Mouse (Mus musculus): ENCODE data around the gene Gatc. TPM values are rescaled to one million over a fixed set of nuclear protein-coding genes. Genes with fewer than 3 reads are reported as not detected.
"Not testable (repeated sequence)": the region's sequence is repeated elsewhere in the genome, so short reads cannot be mapped to it uniquely, and the experiment has no call there.

Gene Gatc
- polyA plus RNA-seq, 1 experiment: 9.3 TPM

- peaks cover 3% of the 10 kb centered on the region for H3K27me3 ChIP-seq (ENCODE audit: control insufficient read depth, insufficient read depth, insufficient read length)
- H3ac ChIP-seq (ENCODE audit: control insufficient read depth, insufficient read length, low read depth): no peak overlapping the region
- no peaks in the 10 kb centered on the region for H3K79me3 ChIP-seq (ENCODE audit: low read depth)
- H3K79me2 ChIP-seq (ENCODE audit: control insufficient read depth, insufficient read depth): no peaks in the 10 kb centered on the region
- no peak for TF ChIP-seq MYOG (IDR thresholded peaks at IDR 0.05; ENCODE audit: control insufficient read depth, extremely low read depth, insufficient read length)
- no peak for TF ChIP-seq FOSL1 (IDR thresholded peaks at IDR 0.05; ENCODE audit: insufficient read depth, low read length, poor library complexity, severe bottlenecking)
- no peak for TF ChIP-seq USF1 (IDR thresholded peaks at IDR 0.05; ENCODE audit: low read depth)
- TF ChIP-seq MAX (IDR thresholded peaks at IDR 0.05): no peak
- no peak overlapping the region for H3K4me3 ChIP-seq (ENCODE audit: insufficient read depth, poor library complexity, severe bottlenecking)
- H3K36me3 ChIP-seq (ENCODE audit: control insufficient read depth, insufficient read depth): no peaks in the 10 kb centered on the region
Measured at GRCm38 (mm10) chr5:115313668-115313943, 27.4 kb downstream of the Gatc start.

GRCm38 (mm10) chr5:115312816-115313667, 27.9 kb downstream of the Gatc start:
- H3K36me3 ChIP-seq (ENCODE audit: control insufficient read depth, insufficient read depth): no peaks in the 10 kb centered on the region
- H3ac ChIP-seq (ENCODE audit: control insufficient read depth, insufficient read length, low read depth): no peak overlapping the region
- no peak overlapping the region for H3K4me3 ChIP-seq (ENCODE audit: insufficient read depth, poor library complexity, severe bottlenecking)
- peaks cover 6% of the 10 kb centered on the region for H3K27me3 ChIP-seq (ENCODE audit: control insufficient read depth, insufficient read depth, insufficient read length)
- no peaks in the 10 kb centered on the region for H3K79me2 ChIP-seq (ENCODE audit: control insufficient read depth, insufficient read depth)
- TF ChIP-seq FOSL1 (IDR thresholded peaks at IDR 0.05; ENCODE audit: insufficient read depth, low read length, poor library complexity, severe bottlenecking): no peak
- no peak for TF ChIP-seq MYOD1 (IDR thresholded peaks at IDR 0.05; ENCODE audit: control insufficient read depth, insufficient read length, low read depth)
- no peak for TF ChIP-seq CTCF (IDR thresholded peaks at IDR 0.05; ENCODE audit: control insufficient read depth, insufficient read depth, insufficient read length)
- TF ChIP-seq MAX (IDR thresholded peaks at IDR 0.05): no peak
- no peak for TF ChIP-seq MYOG (IDR thresholded peaks at IDR 0.05; ENCODE audit: control insufficient read depth, extremely low read depth, insufficient read length)
- no peak for TF ChIP-seq USF1 (IDR thresholded peaks at IDR 0.05; ENCODE audit: low read depth)
- TF ChIP-seq CEBPB (IDR thresholded peaks at IDR 0.05; ENCODE audit: low read depth): no peak
- H3K79me3 ChIP-seq (ENCODE audit: low read depth): no peaks in the 10 kb centered on the region

DNA sequence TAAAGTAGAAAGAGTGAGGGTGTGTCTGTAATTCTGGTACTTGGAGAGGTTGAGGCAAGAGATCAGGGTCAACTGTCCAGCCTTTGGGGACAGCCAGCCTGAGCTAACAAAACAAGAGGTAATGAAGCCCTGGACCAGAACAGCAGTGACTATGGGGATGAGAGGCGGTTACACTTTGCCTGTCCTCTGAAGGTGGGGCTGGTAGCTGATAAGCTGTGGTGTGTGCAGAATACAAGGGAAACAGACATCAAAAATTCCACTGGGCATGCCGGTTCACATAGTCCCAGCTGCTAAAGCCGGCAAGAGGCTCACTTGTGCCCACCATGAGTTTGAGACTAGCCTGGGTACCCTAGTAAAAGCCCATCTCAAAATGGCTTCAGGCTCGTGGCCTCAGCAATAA, 28.6 kb downstream of the Gatc start:
- Histone ChIP-seq H3K79me3 (ENCODE audit: low read depth) (no peaks in the 10 kb centered on the region), H3K27me3 (ENCODE audit: control insufficient read depth, insufficient read depth, insufficient read length) (peaks cover 6% of the 10 kb centered on the region), H3K79me2 (ENCODE audit: control insufficient read depth, insufficient read depth) (no peaks in the 10 kb centered on the region), H3K36me3 (ENCODE audit: control insufficient read depth, insufficient read depth) (no peaks in the 10 kb centered on the region), H3K4me3 (ENCODE audit: insufficient read depth, poor library complexity, severe bottlenecking) (no peak overlapping the region), H3ac (ENCODE audit: control insufficient read depth, insufficient read length, low read depth) (no peak overlapping the region)
- TF ChIP-seq MAX (IDR thresholded peaks at IDR 0.05) (no peak), USF1 (IDR thresholded peaks at IDR 0.05; ENCODE audit: low read depth) (no peak), MYOD1 (IDR thresholded peaks at IDR 0.05; ENCODE audit: control insufficient read depth, insufficient read length, low read depth) (no peak), CEBPB (IDR thresholded peaks at IDR 0.05; ENCODE audit: low read depth) (no peak)

GRCm38 (mm10) chr5:115302190-115302589, 38.8 kb downstream of the Gatc start:
- Histone ChIP-seq H3K79me2 (ENCODE audit: control insufficient read depth, insufficient read depth) (peaks cover 31% of the 10 kb centered on the region), H3K36me3 (ENCODE audit: control insufficient read depth, insufficient read depth) (peaks cover 24% of the 10 kb centered on the region), H3K79me3 (ENCODE audit: low read depth) (peaks cover 21% of the 10 kb centered on the region)
- H3K4me3 ChIP-seq (ENCODE audit: insufficient read depth, poor library complexity, severe bottlenecking); H3K27me3 ChIP-seq (ENCODE audit: control insufficient read depth, insufficient read depth, insufficient read length); H3ac ChIP-seq (ENCODE audit: control insufficient read depth, insufficient read length, low read depth): not testable (repeated sequence)

DNA sequence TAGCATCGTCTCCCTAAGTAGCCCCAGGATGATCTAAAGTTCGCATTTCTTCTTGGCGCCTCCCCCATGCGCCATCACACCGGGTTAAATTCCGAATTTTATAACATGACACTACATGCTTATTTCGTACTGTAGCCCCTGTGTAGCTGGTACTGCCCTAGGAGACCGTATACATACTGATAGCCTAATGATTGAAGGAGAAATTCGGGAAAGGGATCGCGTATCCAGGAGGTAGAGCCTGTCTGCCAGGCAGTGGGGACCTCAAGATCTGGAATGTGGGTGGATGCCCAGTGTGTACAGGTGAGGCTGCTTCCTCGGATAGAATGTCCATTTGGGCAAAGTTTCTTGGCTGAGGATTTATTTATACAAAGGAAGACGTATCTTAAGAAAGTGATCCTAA, 39.4 kb downstream of the Gatc start:
- H3K4me3 ChIP-seq (ENCODE audit: insufficient read depth, poor library complexity, severe bottlenecking): peak overlapping the region; percentile 34
- TF ChIP-seq MAX (IDR thresholded peaks at IDR 0.05) (no peak), USF1 (IDR thresholded peaks at IDR 0.05; ENCODE audit: low read depth) (no peak), CEBPB (IDR thresholded peaks at IDR 0.05; ENCODE audit: low read depth) (no peak), CTCF (IDR thresholded peaks at IDR 0.05; ENCODE audit: control insufficient read depth, insufficient read depth, insufficient read length) (no peak), FOSL1 (IDR thresholded peaks at IDR 0.05; ENCODE audit: insufficient read depth, low read length, poor library complexity, severe bottlenecking) (no peak), MYOD1 (IDR thresholded peaks at IDR 0.05; ENCODE audit: control insufficient read depth, insufficient read length, low read depth) (no peak)
- peaks cover 31% of the 10 kb centered on the region for H3K79me2 ChIP-seq (ENCODE audit: control insufficient read depth, insufficient read depth)
- no peaks in the 10 kb centered on the region for H3K27me3 ChIP-seq (ENCODE audit: control insufficient read depth, insufficient read depth, insufficient read length)
- peak overlapping the region; percentile 56 for H3ac ChIP-seq (ENCODE audit: control insufficient read depth, insufficient read length, low read depth)
- peaks cover 29% of the 10 kb centered on the region for H3K36me3 ChIP-seq (ENCODE audit: control insufficient read depth, insufficient read depth)
- peaks cover 21% of the 10 kb centered on the region for H3K79me3 ChIP-seq (ENCODE audit: low read depth)

DNA sequence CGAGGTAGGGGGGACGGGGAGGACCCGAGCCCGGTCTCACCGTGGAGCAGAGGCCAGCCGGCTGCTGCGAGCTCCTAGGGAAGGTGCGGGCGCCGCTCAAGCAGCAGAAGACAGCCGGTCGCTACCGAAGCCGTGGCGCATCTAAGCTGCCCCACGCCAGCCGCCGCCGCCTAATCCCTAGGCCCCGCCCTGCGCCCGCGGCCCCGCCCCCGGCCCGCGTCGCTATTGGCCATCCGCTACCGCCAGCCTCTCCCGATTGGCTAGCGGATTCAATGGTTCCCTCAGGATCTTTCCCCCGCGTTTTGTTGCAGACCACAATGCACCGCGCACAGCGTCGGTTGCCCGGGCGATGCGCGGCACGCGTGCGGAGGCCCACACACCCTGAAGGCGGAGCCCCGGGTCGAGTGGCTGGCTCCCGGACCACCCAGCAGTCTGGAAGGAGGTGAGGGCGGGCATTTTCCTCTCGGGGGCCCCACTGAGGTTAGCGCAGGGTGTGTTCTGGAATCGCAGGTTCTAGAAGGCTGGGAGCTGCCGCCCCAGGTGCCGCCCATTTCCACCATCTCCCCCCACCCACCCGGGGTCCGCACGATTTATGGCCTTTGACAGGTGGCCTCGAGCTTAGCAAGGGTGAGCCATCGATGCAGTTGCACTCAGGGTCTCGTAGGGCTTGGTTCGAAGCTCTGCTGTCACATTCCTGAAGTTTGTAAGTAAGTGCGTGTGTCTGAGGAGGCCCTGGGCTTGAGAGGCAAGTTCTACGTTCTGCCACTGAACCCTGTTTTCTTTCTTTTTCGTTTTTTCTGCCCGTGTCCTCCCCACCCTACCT, 40.0 kb downstream of the Gatc start, which contains the start of gene Dynll1:
Gene Dynll1, minus strand, starts transcription at position 208 of the 823 bp plus-strand sequence.
- Histone ChIP-seq H3K79me2 (ENCODE audit: control insufficient read depth, insufficient read depth) (peaks cover 31% of the 10 kb centered on the region), H3K36me3 (ENCODE audit: control insufficient read depth, insufficient read depth) (peaks cover 35% of the 10 kb centered on the region), H3ac (ENCODE audit: control insufficient read depth, insufficient read length, low read depth) (peak within 1 kb of the TSS; percentile 87), H3K4me3 (ENCODE audit: insufficient read depth, poor library complexity, severe bottlenecking) (peak within 1 kb of the TSS; percentile 76), H3K27me3 (ENCODE audit: control insufficient read depth, insufficient read depth, insufficient read length) (no peaks in the 10 kb centered on the region), H3K79me3 (ENCODE audit: low read depth) (peaks cover 21% of the 10 kb centered on the region)
- no peak for TF ChIP-seq CEBPB (IDR thresholded peaks at IDR 0.05; ENCODE audit: low read depth)
- no peak for TF ChIP-seq MYOG (IDR thresholded peaks at IDR 0.05; ENCODE audit: control insufficient read depth, extremely low read depth, insufficient read length)
- no peak for TF ChIP-seq FOSL1 (IDR thresholded peaks at IDR 0.05; ENCODE audit: insufficient read depth, low read length, poor library complexity, severe bottlenecking)
- no peak for TF ChIP-seq CTCF (IDR thresholded peaks at IDR 0.05; ENCODE audit: control insufficient read depth, insufficient read depth, insufficient read length)
- TF ChIP-seq MYOD1 (IDR thresholded peaks at IDR 0.05; ENCODE audit: control insufficient read depth, insufficient read length, low read depth): peak; percentile 31
- TF ChIP-seq USF1 (IDR thresholded peaks at IDR 0.05; ENCODE audit: low read depth): no peak
- TF ChIP-seq MAX (IDR thresholded peaks at IDR 0.05): peak; percentile 94
